Mouse (Mus musculus) left cerebral cortex, postnatal 14 days (tissue): ENCODE measurements around the gene Smyd2. TPM values are rescaled to one million over a fixed set of nuclear protein-coding genes. Genes with fewer than 3 reads are reported as not detected.

Source experiments
- DNase-seq, 2 experiments: peaks; one replicate each; pipeline ENCODE4 v3.0.0; 2021 to 2022; ENCODE audit warnings: low spot score in 2 of 2, mixed read lengths in 1 of 2
- intact Hi-C: fragments of 180-260 bp; cut with DNase I; formaldehyde crosslinking; loops from one replicate; pipeline ENCODE4 v1.15.1; 2025
- total RNA-seq, 2 experiments: library from RNA; stranded (reverse); gene quantifications; 2 replicates each; pipeline ENCODE4 v1.2.3; 2021

The Smyd2 gene
- total RNA-seq, 2 experiments from 2014 or later = 110 to 113 TPM

- intact Hi-C loops = no loop called here
Observed at GRCm38 (mm10) chr1:189855739-189856138, 66.4 kb downstream of the Smyd2 start.

GRCm38 (mm10) chr1:189854646-189855045 is 67.5 kb downstream of the Smyd2 start:
- intact Hi-C loops = no loop called here
- DNase-seq = no peak

More at GRCm38 (mm10) chr1:189855739-189856138, 66.4 kb downstream of the Smyd2 start:
- no peak for DNase-seq

GRCm38 (mm10) chr1:189852456-189852855 is 69.7 kb downstream of the Smyd2 start:
- DNase-seq = no peak
- intact Hi-C loops = no loop called here

- no peak for DNase-seq
- intact Hi-C loops = no loop called here
Observed at GRCm38 (mm10) chr1:189852051-189852450, 70.1 kb downstream of the Smyd2 start.

- DNase-seq = no peak
- intact Hi-C loops = no loop called here
Observed at GRCm38 (mm10) chr1:189849550-189849949, 72.6 kb downstream of the Smyd2 start.

- no peak for DNase-seq
- intact Hi-C loops = no loop called here
Observed at GRCm38 (mm10) chr1:189846319-189846718, 75.8 kb downstream of the Smyd2 start.

- intact Hi-C loops = no loop called here
- DNase-seq = no peak
Observed at GRCm38 (mm10) chr1:189834166-189834565, 88.0 kb downstream of the Smyd2 start.

- DNase-seq = no peak
- intact Hi-C loops = no loop called here
Observed at GRCm38 (mm10) chr1:189833351-189833750, 88.8 kb downstream of the Smyd2 start.

- DNase-seq = peak in 1 of 2 experiments; percentile 9
- intact Hi-C loops = no loop called here
Observed at GRCm38 (mm10) chr1:189830797-189831232, 91.3 kb downstream of the Smyd2 start.

Other genes with a start within 250 kb of the Smyd2 start
- 1 to 10 TPM; 1.4 to 1.6 TPM for gene Cenpf, start 234.3 kb downstream of the Smyd2 start, total RNA-seq
- 10 to 100 TPM; 10.3 to 11.5 TPM for gene Ptpn14, start 194.1 kb downstream of the Smyd2 start, total RNA-seq
- 10 to 100 TPM in 1 of 2 experiments, 1 to 10 TPM in 1; 8.0 to 12.4 TPM for gene Prox1, start 248.4 kb upstream of the Smyd2 start, total RNA-seq